Mouse (Mus musculus): ENCODE data around the gene Shcbp1l.

DNA sequence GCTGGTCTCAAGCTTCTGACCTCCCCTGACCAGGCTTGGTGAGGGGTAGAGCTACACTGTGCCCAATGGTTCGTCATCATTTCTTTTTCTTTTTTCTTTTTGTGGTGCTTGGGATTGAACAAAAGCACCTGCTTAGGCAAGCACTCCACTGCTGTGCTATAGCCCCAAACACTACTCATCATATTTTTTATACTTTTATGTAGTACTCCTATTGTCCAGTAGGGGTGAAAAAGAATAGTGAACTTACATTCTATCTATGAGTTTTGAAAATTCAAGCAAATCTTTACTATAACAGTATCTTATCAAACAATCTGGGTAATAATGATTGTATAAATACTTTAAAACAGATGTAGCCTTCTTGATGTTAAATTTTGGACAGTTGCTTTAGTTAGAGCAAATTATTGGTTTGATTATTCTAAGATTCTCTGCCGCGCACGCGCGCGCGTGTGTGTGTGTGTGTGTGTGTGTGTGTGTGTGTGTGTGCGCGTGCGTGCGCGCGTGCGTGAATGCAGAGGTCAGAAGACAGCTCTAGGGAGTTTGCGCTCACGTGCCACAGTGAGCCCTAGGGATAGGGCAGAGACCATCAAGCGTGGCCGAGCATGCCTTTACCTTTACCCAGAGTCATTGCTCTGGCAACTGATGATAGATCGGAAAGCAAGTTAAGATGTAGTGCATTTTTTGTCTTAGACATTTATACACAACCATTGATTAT is 21.3 kb downstream of the Shcbp1l start:
- no peak for TF ChIP-seq CTCF (IDR thresholded peaks at IDR 0.05; ENCODE audit: insufficient read depth, low read depth, low read length)
- no peak for TF ChIP-seq POLR2A (IDR thresholded peaks at IDR 0.05; ENCODE audit: insufficient read depth, low read depth, low read length)
